Mouse (Mus musculus): ENCODE measurements around the gene Rnase11. TPM values are rescaled to one million over a fixed set of nuclear protein-coding genes. Genes with fewer than 3 reads are reported as not detected.
"Not testable (repeated sequence)": the region's sequence is repeated elsewhere in the genome, so short reads cannot be mapped to it uniquely, and the experiment has no call there.

The Rnase11 gene
- polyA plus RNA-seq (2015; fragmentation: Nextera tagmentation; extraction: Ambion mirVana): not detected in 2 replicates

DNA sequence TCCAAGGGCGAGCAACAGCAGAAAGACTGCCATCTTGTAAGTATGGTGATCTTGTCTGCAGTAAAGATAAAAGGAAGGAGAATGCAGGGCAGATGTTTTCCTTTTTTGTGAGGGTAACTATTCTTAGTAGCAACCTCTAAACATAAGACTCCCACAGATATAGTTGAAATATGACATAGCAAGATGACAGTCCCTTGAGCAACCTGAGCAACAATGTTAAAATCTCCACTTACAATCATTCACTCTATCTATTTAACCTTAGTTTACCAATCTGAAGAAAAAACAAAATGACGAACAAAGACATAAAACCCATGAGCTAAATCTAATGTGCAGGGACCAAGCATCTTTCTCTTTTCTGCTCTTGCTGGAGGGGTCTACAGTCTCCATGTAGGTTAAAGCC is at the start of gene Rnase11:
Gene Rnase11, minus strand, starts transcription at position 101 of the 400 bp plus-strand sequence.
- no peaks in the 10 kb centered on the region for H3K36me3 ChIP-seq
- H3K4me2 ChIP-seq (replicated peaks): no peak within 1 kb of the TSS
- no peak within 1 kb of the TSS for H3K27ac ChIP-seq
- 87% methylated on average over 2 of the region's 2 CpGs for WGBS
- H3K4me1 ChIP-seq (replicated peaks): peaks cover 12% of the 10 kb centered on the region
- H3K4me3 ChIP-seq (replicated peaks): no peak within 1 kb of the TSS
- no peaks in the 10 kb centered on the region for H3K9me3 ChIP-seq
- no peak for ATAC-seq
- H3K27me3 ChIP-seq: no peaks in the 10 kb centered on the region
- no peak within 1 kb of the TSS for H3K9ac ChIP-seq (replicated peaks)

DNA sequence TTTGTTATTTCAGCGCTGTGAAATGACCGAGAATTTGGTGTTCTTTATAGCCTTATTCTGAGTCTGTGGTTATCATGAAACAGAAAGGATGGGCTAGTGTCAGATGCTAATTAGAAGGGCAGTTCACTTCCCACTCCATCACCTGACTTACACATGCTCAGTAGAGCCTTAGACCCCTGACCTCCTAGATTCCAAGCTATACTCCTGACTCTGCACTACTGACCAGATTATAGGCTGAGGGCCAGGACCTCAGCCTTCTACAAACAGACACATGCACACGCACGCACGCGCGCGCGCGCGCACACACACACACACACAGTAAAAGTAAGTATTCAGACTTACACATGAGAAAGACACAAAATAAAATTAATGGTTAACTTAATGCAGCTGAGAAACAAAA is 49.0 kb upstream of the Rnase11 start:
- ATAC-seq: no peak
- no peak overlapping the region for H3K4me3 ChIP-seq (replicated peaks)
- no peaks in the 10 kb centered on the region for H3K36me3 ChIP-seq
- no peaks in the 10 kb centered on the region for H3K27me3 ChIP-seq
- no peak overlapping the region for H3K9ac ChIP-seq (replicated peaks)
- no peaks in the 10 kb centered on the region for H3K9me3 ChIP-seq
- H3K27ac ChIP-seq: no peak overlapping the region
- H3K4me1 ChIP-seq (replicated peaks): no peaks in the 10 kb centered on the region
- H3K4me2 ChIP-seq (replicated peaks): no peak overlapping the region
- 97% methylated on average over 11 of the region's 11 CpGs for WGBS

DNA sequence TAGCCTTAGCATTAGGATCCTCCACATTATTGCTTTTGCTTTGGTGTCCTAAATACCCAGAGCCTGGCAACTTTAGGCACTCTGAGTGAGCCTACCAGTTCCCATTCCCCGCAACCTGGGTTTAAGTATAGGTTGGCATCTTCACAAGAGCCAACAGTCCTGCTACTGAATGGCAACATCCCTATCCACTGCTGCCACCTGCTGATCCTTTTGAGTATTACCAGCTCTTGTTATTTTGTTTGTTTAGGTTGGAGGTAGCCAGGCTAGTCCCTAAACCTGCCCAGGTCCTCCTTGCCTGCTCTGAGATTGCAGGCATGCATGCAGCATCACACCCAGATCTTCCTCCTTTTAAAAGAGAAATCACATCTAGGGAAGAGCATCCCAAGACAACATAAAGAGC is 48.3 kb upstream of the Rnase11 start:
- not testable (repeated sequence) for H3K4me2 ChIP-seq (replicated peaks); H3K36me3 ChIP-seq; H3K9ac ChIP-seq (replicated peaks); H3K4me1 ChIP-seq (replicated peaks); H3K9me3 ChIP-seq; H3K27me3 ChIP-seq; H3K27ac ChIP-seq; H3K4me3 ChIP-seq (replicated peaks)
- WGBS: 45% methylated on average over 1 of the region's 1 CpGs
- ATAC-seq: peak; percentile 59; the same call in 1 of the 2 replicates

GRCm38 (mm10) chr14:51095736-51096524 is 46.0 kb upstream of the Rnase11 start:
- Histone ChIP-seq H3K4me1 (replicated peaks) (0 out of 2 replicates have a peak, but pooled peaks cover 3% of the 10 kb centered on the region), H3K9me3 (no peaks in the 10 kb centered on the region), H3K9ac (replicated peaks) (no peak overlapping the region), H3K4me3 (replicated peaks) (no peak overlapping the region), H3K4me2 (replicated peaks) (no peak overlapping the region), H3K27me3 (no peaks in the 10 kb centered on the region), H3K36me3 (no peaks in the 10 kb centered on the region), H3K27ac (no peak overlapping the region)
- WGBS: 80% methylated on average over 9 of the region's 9 CpGs
- no peak for ATAC-seq

GRCm38 (mm10) chr14:51094921-51095320 is 45.0 kb upstream of the Rnase11 start:
- WGBS: 70% methylated on average over 8 of the region's 9 CpGs

GRCm38 (mm10) chr14:51094096-51094875 is 44.3 kb upstream of the Rnase11 start:
- 84% methylated on average over 5 of the region's 5 CpGs for WGBS
- no peak for ATAC-seq
- Histone ChIP-seq H3K36me3 (no peaks in the 10 kb centered on the region), H3K9me3 (no peaks in the 10 kb centered on the region), H3K27me3 (no peaks in the 10 kb centered on the region), H3K4me2 (replicated peaks) (no peak overlapping the region), H3K4me3 (replicated peaks) (no peak overlapping the region), H3K27ac (no peak overlapping the region), H3K4me1 (replicated peaks) (0 out of 2 replicates have a peak, but pooled peaks cover 6% of the 10 kb centered on the region), H3K9ac (replicated peaks) (no peak overlapping the region)

More at GRCm38 (mm10) chr14:51094921-51095320, 45.0 kb upstream of the Rnase11 start:
- H3K27me3 ChIP-seq: no peaks in the 10 kb centered on the region
- 0 out of 2 replicates have a peak, but pooled peaks cover 6% of the 10 kb centered on the region for H3K4me1 ChIP-seq (replicated peaks)
- no peak overlapping the region for H3K4me2 ChIP-seq (replicated peaks)
- H3K27ac ChIP-seq: no peak overlapping the region
- no peaks in the 10 kb centered on the region for H3K36me3 ChIP-seq
- no peaks in the 10 kb centered on the region for H3K9me3 ChIP-seq
- H3K9ac ChIP-seq (replicated peaks): no peak overlapping the region
- no peak overlapping the region for H3K4me3 ChIP-seq (replicated peaks)
- no peak for ATAC-seq

- H3K4me2 ChIP-seq (replicated peaks): no peak overlapping the region
- no peaks in the 10 kb centered on the region for H3K36me3 ChIP-seq
- H3K9me3 ChIP-seq: no peaks in the 10 kb centered on the region
- H3K27me3 ChIP-seq: no peaks in the 10 kb centered on the region
- H3K27ac ChIP-seq: no peak overlapping the region
- peaks cover 12% of the 10 kb centered on the region for H3K4me1 ChIP-seq (replicated peaks)
- no peak overlapping the region for H3K9ac ChIP-seq (replicated peaks)
- WGBS: 44% methylated on average over 3 of the region's 3 CpGs
- H3K4me3 ChIP-seq (replicated peaks): no peak overlapping the region
- no peak for ATAC-seq
These were observed 43.5 kb upstream of the Rnase11 start for GRCm38 (mm10) chr14:51093496-51093895.

- H3K27me3 ChIP-seq: no peaks in the 10 kb centered on the region
- ATAC-seq: no peak
- no peak overlapping the region for H3K27ac ChIP-seq
- peaks cover 16% of the 10 kb centered on the region for H3K4me1 ChIP-seq (replicated peaks)
- no peaks in the 10 kb centered on the region for H3K9me3 ChIP-seq
- H3K4me3 ChIP-seq (replicated peaks): no peak overlapping the region
- no peak overlapping the region for H3K9ac ChIP-seq (replicated peaks)
- H3K4me2 ChIP-seq (replicated peaks): 0 out of 2 replicates have a peak overlapping the region, but pooled peaks have one; percentile 73
- H3K36me3 ChIP-seq: no peaks in the 10 kb centered on the region
- WGBS: 53% methylated on average over 8 of the region's 8 CpGs
These were observed 42.2 kb upstream of the Rnase11 start for GRCm38 (mm10) chr14:51092073-51092620.

GRCm38 (mm10) chr14:51090921-51091900 is 41.2 kb upstream of the Rnase11 start, which contains the start of the genes Rnase4 and Ang:
Gene Rnase4 (plus strand): TSS chr14:51091077.
Gene Ang (plus strand): TSS chr14:51091150.
- no peaks in the 10 kb centered on the region for H3K9me3 ChIP-seq
- WGBS: 9% methylated on average over 33 of the region's 33 CpGs
- H3K9ac ChIP-seq (replicated peaks): peak within 1 kb of the TSS; percentile 60
- peak within 1 kb of the TSS; percentile 52 for H3K4me3 ChIP-seq (replicated peaks)
- no peaks in the 10 kb centered on the region for H3K36me3 ChIP-seq
- H3K4me2 ChIP-seq (replicated peaks): peak within 1 kb of the TSS; percentile 73
- peak; percentile 43 for ATAC-seq
- H3K27me3 ChIP-seq: no peaks in the 10 kb centered on the region
- H3K27ac ChIP-seq: peak within 1 kb of the TSS; percentile 71
- H3K4me1 ChIP-seq (replicated peaks): peaks cover 16% of the 10 kb centered on the region

DNA sequence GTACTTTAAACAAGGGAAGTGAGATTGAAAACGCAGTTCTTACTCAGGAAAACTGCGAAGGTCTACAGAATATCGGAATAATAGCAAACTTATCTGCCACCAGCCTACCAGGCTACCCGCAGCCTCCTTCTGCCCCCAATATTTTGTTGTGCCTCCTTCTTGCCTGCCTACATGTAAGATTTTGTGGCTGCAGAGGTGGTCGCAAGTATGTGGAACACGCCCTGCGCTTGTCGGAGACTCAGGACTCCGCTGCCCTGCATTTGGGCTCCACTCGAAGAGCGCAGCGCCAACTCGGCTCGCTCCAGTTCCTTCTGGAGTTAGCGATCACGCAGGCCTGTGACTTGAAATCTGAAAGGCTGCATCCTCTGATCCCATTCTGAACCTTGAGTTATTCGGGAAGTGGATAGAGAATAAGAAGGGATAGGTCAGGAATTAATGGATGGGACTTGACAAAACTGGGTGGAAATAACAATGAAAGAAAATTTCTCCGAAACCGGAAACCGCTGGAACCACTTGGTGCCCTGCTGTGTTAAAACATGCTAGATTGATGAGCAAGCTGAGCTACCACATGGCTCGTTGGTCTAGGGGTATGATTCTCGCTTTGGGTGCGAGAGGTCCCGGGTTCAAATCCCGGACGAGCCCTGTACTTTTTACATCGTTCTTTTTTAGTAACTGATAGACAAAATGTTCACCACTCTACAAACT is 40.3 kb upstream of the Rnase11 start:
- Histone ChIP-seq H3K27ac (peak overlapping the region; percentile 71), H3K27me3 (no peaks in the 10 kb centered on the region), H3K4me2 (replicated peaks) (peak overlapping the region; percentile 73), H3K4me3 (replicated peaks) (peak overlapping the region; percentile 52), H3K4me1 (replicated peaks) (peaks cover 16% of the 10 kb centered on the region), H3K9me3 (no peaks in the 10 kb centered on the region), H3K9ac (replicated peaks) (peak overlapping the region; percentile 60), H3K36me3 (no peaks in the 10 kb centered on the region)
- under 1% methylated on average over 27 of the region's 27 CpGs for WGBS
- peak; percentile 29 for ATAC-seq
